Mouse (Mus musculus) forebrain, embryonic 11.5 days (tissue): ENCODE measurements around the gene Hbq1a. TPM values are rescaled to one million over a fixed set of nuclear protein-coding genes. Genes with fewer than 3 reads are reported as not detected.
"Not testable (repeated sequence)": the region's sequence is repeated elsewhere in the genome, so short reads cannot be mapped to it uniquely, and the experiment has no call there.

Source experiments
- ATAC-seq: fragments of 200-750 bp; cut with Nextera tagmentation; replicated peaks from 2 replicates; pipeline ENCODE4 v1.8.0; 2017; ENCODE audit warnings: moderate TSS enrichment; ENCODE audit not compliant: low FRiP score
- DNase-seq: peaks from one replicate; pipeline ENCODE4 v3.0.0-alpha.2; 2017; ENCODE audit warnings: low spot score
- H3K27ac ChIP-seq: fragments of 300-500 bp; sonication (generic); 2 replicates; pipeline ENCODE4 v1.5.1; 2014; ENCODE audit warnings: low read depth, low read length
- H3K27me3 ChIP-seq: fragments of 300-500 bp; sonication (generic); 2 replicates; pipeline ENCODE4 v1.6.1; 2014; ENCODE audit warnings: mild to moderate bottlenecking, low read length, mixed read lengths; ENCODE audit not compliant: control insufficient read depth, insufficient read depth
- H3K36me3 ChIP-seq: fragments of 300-500 bp; sonication (generic); 2 replicates; pipeline ENCODE4 v1.6.1; 2014; ENCODE audit warnings: mild to moderate bottlenecking, low read length, moderate library complexity, mixed read lengths; ENCODE audit not compliant: control insufficient read depth, insufficient read depth
- H3K4me1 ChIP-seq: fragments of 300-500 bp; sonication (generic); replicated peaks from 2 replicates; pipeline ENCODE4 v1.6.1; 2014; ENCODE audit warnings: low read length, mixed read lengths; ENCODE audit not compliant: control insufficient read depth, insufficient read depth
- H3K4me2 ChIP-seq: fragments of 300-500 bp; sonication (generic); 2 replicates; pipeline ENCODE4 v1.6.1; 2014; ENCODE audit warnings: low read depth, mild to moderate bottlenecking, low read length, moderate library complexity, mixed read lengths; ENCODE audit not compliant: severe bottlenecking
- H3K4me3 ChIP-seq: fragments of 300-500 bp; sonication (generic); 2 replicates; pipeline ENCODE4 v1.5.1; 2014; ENCODE audit warnings: low read depth, low read length
- H3K9ac ChIP-seq: fragments of 300-500 bp; sonication (generic); 2 replicates; pipeline ENCODE4 v1.6.1; 2014; ENCODE audit warnings: low read length
- H3K9me3 ChIP-seq: fragments of 300-500 bp; sonication (generic); 2 replicates; pipeline ENCODE4 v1.6.1; 2016; ENCODE audit warnings: low read length, mixed read lengths; ENCODE audit not compliant: control insufficient read depth
- WGBS: fragments of 180-500 bp; shearing (Covaris S2); extraction: QIAGEN DNeasy Blood & Tissue Kit; methylation state at CpG from one replicate; pipeline ENCODE4 v1.1.7; 2014; 5-methylcytosine and 5-hydroxymethylcytosine counted together
- polyA plus RNA-seq: library from polyadenylated mRNA; unstranded; fragments of >200 nt; fragmentation: Nextera tagmentation; extraction: Ambion mirVana; gene quantifications from 2 replicates; pipeline ENCODE4 v1.2.1, GENCODE M21; 2014

The Hbq1a gene
- polyA plus RNA-seq, 1 experiment from 2014 or later = not detected

DNA sequence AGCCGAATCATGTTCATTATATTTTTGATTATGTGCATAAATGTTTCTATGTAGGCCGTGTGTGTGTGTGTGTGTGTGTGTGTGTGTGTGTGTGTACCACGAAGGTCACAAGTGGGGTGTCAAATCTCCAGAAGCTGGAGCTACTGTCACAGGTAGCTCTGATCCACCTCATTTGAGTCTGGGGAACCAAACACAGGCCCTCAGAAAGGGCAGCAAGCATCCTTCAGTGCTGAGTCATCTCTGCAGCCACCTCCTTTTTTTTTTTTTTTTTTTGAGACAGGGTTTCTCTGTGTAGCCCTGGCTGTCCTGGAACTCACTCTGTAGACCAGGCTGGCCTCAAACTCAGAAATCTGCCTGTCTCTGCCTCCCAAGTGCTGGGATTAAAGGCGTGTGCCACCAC is 7.0 kb upstream of the Hbq1a start:
- not testable (repeated sequence) for H3K36me3 ChIP-seq, H3K27me3 ChIP-seq, ATAC-seq, H3K9ac ChIP-seq, DNase-seq, H3K9me3 ChIP-seq, H3K27ac ChIP-seq, H3K4me1 ChIP-seq, H3K4me3 ChIP-seq, H3K4me2 ChIP-seq
- WGBS = 84% methylated on average over 4 of the region's 4 CpGs

DNA sequence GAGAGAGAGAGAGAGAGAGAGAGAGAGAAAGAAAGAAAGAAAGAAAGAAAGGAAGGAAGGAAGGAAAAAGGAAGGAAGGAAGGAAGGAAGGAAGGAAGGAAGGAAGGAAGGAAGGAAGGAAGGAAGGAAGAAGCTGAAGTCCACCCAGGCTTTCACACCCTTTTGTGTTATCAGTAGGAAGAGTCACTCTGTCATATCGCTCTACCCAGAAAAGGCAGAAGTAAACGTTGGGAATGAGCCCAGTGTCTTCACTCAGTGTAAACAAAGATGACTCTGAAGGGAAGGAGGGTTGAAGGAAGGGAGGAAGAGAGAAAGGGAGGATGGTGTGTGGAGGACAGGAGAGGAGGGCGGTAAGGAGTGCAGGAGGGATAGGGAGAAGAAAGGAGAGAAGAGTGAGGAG is 6.4 kb upstream of the Hbq1a start:
- not testable (repeated sequence) for H3K9me3 ChIP-seq, H3K4me3 ChIP-seq, H3K4me1 ChIP-seq, H3K27me3 ChIP-seq, ATAC-seq, H3K27ac ChIP-seq, H3K36me3 ChIP-seq, DNase-seq, H3K9ac ChIP-seq, H3K4me2 ChIP-seq
- WGBS = 69% methylated on average over 3 of the region's 3 CpGs

DNA sequence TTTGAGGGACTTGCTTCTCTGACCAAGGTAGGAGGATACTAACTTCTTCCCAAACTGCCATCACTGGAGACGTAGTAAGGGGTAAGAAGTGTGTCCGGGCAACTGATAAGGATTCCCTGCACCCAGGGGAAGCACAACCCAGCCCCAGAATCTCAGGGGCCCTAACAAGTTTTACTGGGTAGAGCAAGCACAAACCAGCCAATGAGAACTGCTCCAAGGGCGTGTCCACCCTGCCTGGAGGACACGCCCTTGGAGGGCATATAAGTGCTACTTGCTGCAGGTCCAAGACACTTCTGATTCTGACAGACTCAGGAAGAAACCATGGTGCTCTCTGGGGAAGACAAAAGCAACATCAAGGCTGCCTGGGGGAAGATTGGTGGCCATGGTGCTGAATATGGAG is 3.7 kb upstream of the Hbq1a start, which contains the start of gene Hba-a2:
Gene Hba-a2 (plus strand): TSS at position 287 of the 400 bp plus-strand sequence.
- not testable (repeated sequence) for H3K27me3 ChIP-seq, ATAC-seq, H3K27ac ChIP-seq, DNase-seq, H3K4me3 ChIP-seq, H3K9ac ChIP-seq, H3K4me2 ChIP-seq, H3K9me3 ChIP-seq, H3K36me3 ChIP-seq, H3K4me1 ChIP-seq
- WGBS = no CpG with 5 or more reads among the region's 4 CpGs

DNA sequence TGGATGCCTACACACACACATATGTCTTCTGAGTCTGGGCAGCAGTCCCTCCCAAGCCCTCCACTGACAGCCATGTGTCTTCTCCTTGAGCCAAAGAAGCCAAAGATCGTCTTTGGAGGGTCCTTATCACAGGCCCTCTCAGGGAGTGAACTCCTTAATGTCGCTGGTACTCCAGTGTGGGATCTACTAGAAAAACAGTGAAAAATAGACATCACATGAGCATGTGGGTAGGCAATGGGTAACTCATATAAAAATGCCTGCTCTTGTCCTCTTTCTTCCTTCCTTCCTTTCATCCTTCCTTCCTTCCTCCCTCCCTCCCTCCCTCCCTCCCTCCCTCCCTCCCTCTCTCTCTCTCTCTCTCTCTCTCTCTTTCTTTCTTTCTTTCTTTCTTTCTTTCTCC is 2.5 kb upstream of the Hbq1a start:
- not testable (repeated sequence) for ATAC-seq, DNase-seq, H3K36me3 ChIP-seq, H3K9me3 ChIP-seq, H3K4me3 ChIP-seq, H3K27ac ChIP-seq, H3K4me1 ChIP-seq, H3K27me3 ChIP-seq, H3K4me2 ChIP-seq, H3K9ac ChIP-seq
- WGBS = 39% methylated on average over 2 of the region's 2 CpGs

GRCm38 (mm10) chr11:32297866-32298531 is 1.9 kb upstream of the Hbq1a start:
- no peak overlapping the region for H3K4me3 ChIP-seq
- H3K9me3 ChIP-seq = no peaks in the 10 kb centered on the region
- ATAC-seq (no peak), DNase-seq (no peak)
- 92% methylated on average over 1 of the region's 1 CpGs for WGBS
- H3K4me1 ChIP-seq = no peaks in the 10 kb centered on the region
- H3K27me3 ChIP-seq = no peaks in the 10 kb centered on the region; the same call in 1 of the 2 replicates
- no peak overlapping the region for H3K27ac ChIP-seq
- no peak overlapping the region for H3K4me2 ChIP-seq
- H3K36me3 ChIP-seq = no peaks in the 10 kb centered on the region
- H3K9ac ChIP-seq = no peak overlapping the region

- H3K9me3 ChIP-seq = no peaks in the 10 kb centered on the region
- no peaks in the 10 kb centered on the region for H3K36me3 ChIP-seq
- H3K4me1 ChIP-seq = no peaks in the 10 kb centered on the region
- H3K27ac ChIP-seq = no peak overlapping the region
- H3K4me2 ChIP-seq = no peak overlapping the region
- H3K9ac ChIP-seq = no peak overlapping the region
- 94% methylated on average over 2 of the region's 2 CpGs for WGBS
- H3K27me3 ChIP-seq = no peaks in the 10 kb centered on the region; the same call in 1 of the 2 replicates
- H3K4me3 ChIP-seq = no peak overlapping the region
- DNase-seq (no peak), ATAC-seq (no peak)
Observed at GRCm38 (mm10) chr11:32298532-32298918, 1.3 kb upstream of the Hbq1a start.

DNA sequence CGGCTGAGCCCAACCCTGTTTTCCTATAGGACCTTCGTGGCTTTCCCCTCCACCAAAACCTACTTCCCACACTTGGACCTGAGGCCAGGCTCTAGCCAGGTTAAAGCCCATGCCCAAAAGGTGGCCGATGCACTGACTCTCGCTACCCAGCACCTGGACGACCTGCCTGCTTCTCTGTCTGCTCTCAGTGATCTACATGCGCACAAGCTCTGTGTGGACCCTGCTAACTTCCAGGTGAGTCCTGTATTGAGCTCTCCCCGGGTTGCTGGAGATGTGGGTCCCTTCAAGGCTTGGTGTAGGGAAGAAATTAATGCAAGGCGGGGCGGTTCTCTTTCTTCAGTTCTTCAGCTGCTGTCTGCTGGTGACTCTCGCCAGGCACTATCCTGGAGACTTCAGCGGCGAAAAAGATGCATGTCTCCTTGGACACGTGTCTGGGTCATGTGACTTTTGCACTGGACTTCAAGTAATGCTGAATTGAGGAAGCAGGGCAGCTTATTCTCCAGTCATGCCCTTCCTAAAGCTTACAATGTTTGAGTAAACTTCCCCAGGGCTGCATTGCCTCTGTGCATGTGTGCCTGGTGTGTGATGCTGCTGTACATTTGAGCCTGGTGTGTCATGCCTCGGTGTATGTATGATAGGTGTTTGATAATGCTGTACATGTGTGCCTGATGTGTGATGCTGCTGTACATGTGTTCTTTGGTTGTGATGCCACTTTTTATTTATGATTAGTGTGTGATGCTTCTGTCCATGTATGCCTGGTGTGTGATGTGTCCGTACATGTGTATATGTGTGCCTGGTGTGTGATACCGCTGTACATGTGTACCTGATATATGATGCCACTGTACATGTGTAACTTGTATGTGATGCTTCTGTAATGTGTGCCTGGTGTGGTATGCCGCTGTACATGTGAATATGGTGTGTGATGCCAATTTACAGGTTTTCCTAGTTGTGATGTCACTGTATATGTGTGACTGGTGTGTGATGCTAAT is 704 bp downstream of the Hbq1a start:
- H3K4me2 ChIP-seq = peak overlapping the region; percentile 41
- H3K27ac ChIP-seq = no peak overlapping the region
- no peaks in the 10 kb centered on the region for H3K36me3 ChIP-seq
- H3K4me3 ChIP-seq = no peak overlapping the region
- no peak for DNase-seq
- no peaks in the 10 kb centered on the region for H3K4me1 ChIP-seq
- H3K9ac ChIP-seq = no peak overlapping the region
- H3K27me3 ChIP-seq = no peaks in the 10 kb centered on the region; the same call in 1 of the 2 replicates
- WGBS = 63% methylated on average over 14 of the region's 17 CpGs
- no peak for ATAC-seq
- no peaks in the 10 kb centered on the region for H3K9me3 ChIP-seq

- no peaks in the 10 kb centered on the region for H3K4me1 ChIP-seq
- no peak overlapping the region for H3K4me2 ChIP-seq
- WGBS = 60% methylated on average over 1 of the region's 1 CpGs
- H3K27me3 ChIP-seq = no peaks in the 10 kb centered on the region; the same call in 1 of the 2 replicates
- no peak overlapping the region for H3K27ac ChIP-seq
- H3K36me3 ChIP-seq = no peaks in the 10 kb centered on the region
- H3K9ac ChIP-seq = no peak overlapping the region
- no peaks in the 10 kb centered on the region for H3K9me3 ChIP-seq
- DNase-seq (no peak), ATAC-seq (no peak)
- H3K4me3 ChIP-seq = no peak overlapping the region
Observed at GRCm38 (mm10) chr11:32301506-32301905, 1.6 kb downstream of the Hbq1a start.
